In genomic region chr13:44770808-44771605, GRCm38 (mm10) we compare ENCODE assay signal across 20 mouse cellular contexts. TPM values are rescaled to one million over a fixed set of nuclear protein-coding genes. Genes with fewer than 3 reads are reported as not detected.
DNase-seq lines count a peak whose midpoint lies in the region; ATAC-seq and TF ChIP-seq lines count a peak whose summit lies in the region.
"Had no signal": no experiment of that assay in that cellular context is flagged by ENCODE, and none has a peak within 500 bp of the region (broad histone marks: within the 10 kb centered on the region; RNA-seq: fewer than 3 reads in every experiment).

No protein-coding gene starts in this region.

- DNase-seq in liver, adult 2 months (ENCODE audit: extremely low read depth, low read depth, low spot score): peak; percentile 38
- no peak for DNase-seq in kidney, postnatal 14 days
- DNase-seq in right cerebral cortex, postnatal 14 days: no peak
- DNase-seq: cerebellum, adult 11 months; gastrocnemius, postnatal 10 days; heart, postnatal 4 days; layer of hippocampus, adult 9-11 months; right cerebral cortex, postnatal 4 days had no signal

- TF ChIP-seq CTCF in liver, adult 2 months (IDR thresholded peaks at IDR 0.05; ENCODE audit: low read depth, low read length): no peak
- TF ChIP-seq CTCF in embryonic fibroblast, embryonic 13.5 days (IDR thresholded peaks at IDR 0.05; ENCODE audit: borderline replicate concordance, insufficient read depth, low read length): no peak
- TF ChIP-seq CTCF in intestine, postnatal 0 days (IDR thresholded peaks at IDR 0.05; ENCODE audit: low read depth): no peak

- H3K4me2 ChIP-seq in liver, embryonic 12.5 days: no peak overlapping the region
- no peak overlapping the region for H3K4me2 ChIP-seq in intestine, postnatal 0 days (replicated peaks; ENCODE audit: low read depth)
- H3K4me2 ChIP-seq: embryonic facial prominence, embryonic 15.5 days; heart, embryonic 12.5 days; liver, embryonic 11.5 days had no signal

- no peaks in the 10 kb centered on the region for H3K9me3 ChIP-seq in liver, embryonic 12.5 days (replicated peaks)
- H3K9me3 ChIP-seq in intestine, postnatal 0 days (ENCODE audit: control insufficient read depth): no peaks in the 10 kb centered on the region
- H3K9me3 ChIP-seq: embryonic facial prominence, embryonic 15.5 days; G1E; heart, embryonic 12.5 days; megakaryocyte, embryonic 14.5 days had no signal

- no peak overlapping the region for H3K27ac ChIP-seq in liver, adult 2 months (replicated peaks; ENCODE audit: insufficient read depth, low read depth, low read length)
- H3K27ac ChIP-seq in liver, embryonic 12.5 days: no peak overlapping the region
- H3K27ac ChIP-seq in embryonic fibroblast, embryonic 13.5 days (ENCODE audit: insufficient read depth, low read length): peak overlapping the region; percentile 39; the same call in 1 of the 2 replicates
- H3K27ac ChIP-seq in intestine, postnatal 0 days (ENCODE audit: low read depth, low read length): no peak overlapping the region
- H3K27ac ChIP-seq: embryonic facial prominence, embryonic 15.5 days; kidney, postnatal 0 days; stomach, postnatal 0 days had no signal

- no peak for TF ChIP-seq POLR2A in liver, adult 2 months (IDR thresholded peaks at IDR 0.05; ENCODE audit: extremely low read depth, insufficient read depth, low read length)
- no peak for TF ChIP-seq POLR2A in embryonic fibroblast, embryonic 13.5 days (IDR thresholded peaks at IDR 0.05; ENCODE audit: low read depth, low read length)

- H3K4me3 ChIP-seq in liver, adult 2 months (ENCODE audit: insufficient read depth, low read depth, low read length): no peak overlapping the region
- no peak overlapping the region for H3K4me3 ChIP-seq in liver, embryonic 12.5 days
- H3K4me3 ChIP-seq in embryonic fibroblast, embryonic 13.5 days (ENCODE audit: insufficient read depth, low read length): no peak overlapping the region
- H3K4me3 ChIP-seq in intestine, postnatal 0 days (ENCODE audit: low read depth, low read length): no peak overlapping the region
- H3K4me3 ChIP-seq: embryonic facial prominence, embryonic 15.5 days; heart, embryonic 12.5 days; megakaryocyte, embryonic 14.5 days had no signal

- WGBS in liver, adult 2 months: 53% methylated on average over 5 of the region's 5 CpGs
- 78% methylated on average over 5 of the region's 5 CpGs for WGBS in liver, embryonic 12.5 days (ENCODE audit: insufficient replicate concordance)
- WGBS in intestine, postnatal 0 days: 67% methylated on average over 5 of the region's 5 CpGs

- H3K9ac ChIP-seq in liver, adult 2 months (ENCODE audit: low read depth, low read length): no peak overlapping the region
- H3K9ac ChIP-seq in liver, embryonic 12.5 days: no peak overlapping the region
- H3K9ac ChIP-seq in intestine, postnatal 0 days (ENCODE audit: low read depth, low read length): no peak overlapping the region
- H3K9ac ChIP-seq: embryonic facial prominence, embryonic 15.5 days; heart, embryonic 12.5 days had no signal

- H3K79me2 ChIP-seq in liver, adult 2 months (ENCODE audit: control insufficient read depth, insufficient read depth, low read length): peaks cover 25% of the 10 kb centered on the region; the same call in 1 of the 2 replicates

- H3K27me3 ChIP-seq in liver, adult 2 months (ENCODE audit: control insufficient read depth, insufficient read depth, low read length): no peaks in the 10 kb centered on the region
- H3K27me3 ChIP-seq in liver, embryonic 12.5 days (replicated peaks): no peaks in the 10 kb centered on the region
- no peaks in the 10 kb centered on the region for H3K27me3 ChIP-seq in intestine, postnatal 0 days (replicated peaks; ENCODE audit: control insufficient read depth, insufficient read depth, low read length)
- H3K27me3 ChIP-seq: embryonic facial prominence, embryonic 15.5 days; heart, embryonic 12.5 days; megakaryocyte, embryonic 14.5 days had no signal

- no peak for ATAC-seq in liver, embryonic 12.5 days
- ATAC-seq in CD4-positive, CD25-positive, alpha-beta regulatory T cell, adult 4 months: peak; percentile 89
- no peak for ATAC-seq in intestine, postnatal 0 days
- ATAC-seq: forebrain, embryonic 14.5 days had no signal

- peaks cover 5% of the 10 kb centered on the region for H3K4me1 ChIP-seq in liver, adult 2 months (ENCODE audit: control insufficient read depth, insufficient read depth, low read length)
- peaks cover 17% of the 10 kb centered on the region; the same call in 1 of the 2 replicates for H3K4me1 ChIP-seq in liver, embryonic 12.5 days
- peaks cover 14% of the 10 kb centered on the region for H3K4me1 ChIP-seq in embryonic fibroblast, embryonic 13.5 days (ENCODE audit: control insufficient read depth, insufficient read depth, low read length)
- H3K4me1 ChIP-seq in intestine, postnatal 0 days (replicated peaks; ENCODE audit: control insufficient read depth, insufficient read depth, low read length): no peaks in the 10 kb centered on the region; the same call in 1 of the 2 replicates

- no peaks in the 10 kb centered on the region for H3K36me3 ChIP-seq in liver, adult 2 months (ENCODE audit: control insufficient read depth, insufficient read depth, low read length)
- H3K36me3 ChIP-seq in liver, embryonic 12.5 days: 0 out of 2 replicates have a peak, but pooled peaks cover 3% of the 10 kb centered on the region
- H3K36me3 ChIP-seq in intestine, postnatal 0 days (ENCODE audit: control insufficient read depth, insufficient read depth): no peaks in the 10 kb centered on the region
- H3K36me3 ChIP-seq: embryonic facial prominence, embryonic 15.5 days; heart, embryonic 12.5 days had no signal

RNA-seq across cellular contexts. Expression of gene Jarid2, which starts 41.7 kb away (rescaled TPM):
- 4.0 and 5.7 TPM in 2 replicates for total RNA-seq in liver, adult 2 months (2014; rRNA removed)
- polyA plus RNA-seq in liver, adult 2 months (2012; rRNA removed): 2.4 and 2.9 TPM in 2 replicates
- polyA plus RNA-seq in liver, embryonic 12.5 days (2016; fragmentation: Nextera tagmentation; extraction: Ambion mirVana): 18.0 and 21.0 TPM in 2 replicates
- polyA plus RNA-seq in CD4-positive, CD25-positive, alpha-beta regulatory T cell, adult 4 months (2017; shearing (Covaris generic)): 10 to 100 TPM; 42.0 to 56.3 TPM
- polyA plus RNA-seq in embryonic fibroblast, embryonic 13.5 days (2011; ENCODE audit: insufficient read length, low read depth, missing spikeins): 9.7 and 14.4 TPM in 2 replicates
- 6.6 and 6.8 TPM in 2 replicates for polyA plus RNA-seq in intestine, postnatal 0 days (2015; fragmentation: Nextera tagmentation; extraction: Ambion mirVana)
